Mouse (Mus musculus): ENCODE results near the gene Cln6. TPM values are rescaled to one million over a fixed set of nuclear protein-coding genes. Genes with fewer than 3 reads are reported as not detected.
A peak's percentile ranks its signal among the peaks of the same experiment; 100 is the strongest.

Cln6 gene
- total and polyA plus RNA-seq, 2 experiments from 2014 or later, result 9.5 to 31.7 TPM

DNA sequence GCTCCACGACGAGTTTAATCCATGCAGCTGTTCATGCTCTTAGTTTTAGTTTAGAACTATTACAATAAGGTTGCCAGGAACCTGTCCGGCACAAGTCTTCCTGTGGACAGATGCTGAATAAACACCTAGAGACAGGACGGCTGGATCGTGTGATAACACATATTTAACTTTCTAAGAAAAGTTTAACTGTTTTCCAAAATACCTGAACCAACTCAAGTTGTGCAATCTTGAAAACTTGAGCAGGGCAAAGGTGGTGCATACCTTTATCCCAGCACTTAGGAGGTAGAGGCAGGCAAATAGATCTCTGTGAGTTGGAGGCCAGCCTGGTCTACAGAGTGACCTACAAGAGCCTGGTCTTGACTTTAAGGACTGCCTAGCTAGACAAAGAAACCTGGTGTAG is 3.7 kb upstream of the Cln6 start:
- Histone ChIP-seq H3K9ac (replicated peaks; ENCODE audit: low read length) (no peak overlapping the region), H3K4me3 (ENCODE audit: low read length) (no peak overlapping the region), H3K4me1 (ENCODE audit: insufficient read depth, low read length) (no peaks in the 10 kb centered on the region), H3K9me3 (ENCODE audit: low read length) (no peaks in the 10 kb centered on the region), H3K27ac (no peak overlapping the region), H3K27me3 (ENCODE audit: insufficient read depth, low read length) (no peaks in the 10 kb centered on the region), H3K4me2 (ENCODE audit: low read depth, low read length) (no peak overlapping the region), H3K36me3 (ENCODE audit: insufficient read depth, low read length) (no peaks in the 10 kb centered on the region)
- ATAC-seq (no peak), DNase-seq (ENCODE audit: low spot score) (no peak)
- TF ChIP-seq CTCF (IDR thresholded peaks at IDR 0.05; ENCODE audit: low read depth), result no peak
- 85% methylated on average over 5 of the region's 5 CpGs for WGBS

- no peak overlapping the region for H3K9ac ChIP-seq (replicated peaks; ENCODE audit: low read length)
- no peak overlapping the region for H3K4me3 ChIP-seq (ENCODE audit: low read length)
- H3K27me3 ChIP-seq (ENCODE audit: insufficient read depth, low read length), result no peaks in the 10 kb centered on the region
- no peak for ATAC-seq
- H3K9me3 ChIP-seq (ENCODE audit: low read length), result no peaks in the 10 kb centered on the region
- peak; percentile 34; the same call in 1 of the 2 replicates for TF ChIP-seq CTCF (IDR thresholded peaks at IDR 0.05; ENCODE audit: low read depth)
- 55% methylated on average over 4 of the region's 4 CpGs for WGBS
- no peak overlapping the region for H3K4me2 ChIP-seq (ENCODE audit: low read depth, low read length)
- H3K27ac ChIP-seq, result no peak overlapping the region
- no peaks in the 10 kb centered on the region for H3K36me3 ChIP-seq (ENCODE audit: insufficient read depth, low read length)
- no peaks in the 10 kb centered on the region for H3K4me1 ChIP-seq (ENCODE audit: insufficient read depth, low read length)
- DNase-seq (ENCODE audit: low spot score), result no peak
These were observed 2.7 kb upstream of the Cln6 start for GRCm38 (mm10) chr9:62835705-62836446.

DNA sequence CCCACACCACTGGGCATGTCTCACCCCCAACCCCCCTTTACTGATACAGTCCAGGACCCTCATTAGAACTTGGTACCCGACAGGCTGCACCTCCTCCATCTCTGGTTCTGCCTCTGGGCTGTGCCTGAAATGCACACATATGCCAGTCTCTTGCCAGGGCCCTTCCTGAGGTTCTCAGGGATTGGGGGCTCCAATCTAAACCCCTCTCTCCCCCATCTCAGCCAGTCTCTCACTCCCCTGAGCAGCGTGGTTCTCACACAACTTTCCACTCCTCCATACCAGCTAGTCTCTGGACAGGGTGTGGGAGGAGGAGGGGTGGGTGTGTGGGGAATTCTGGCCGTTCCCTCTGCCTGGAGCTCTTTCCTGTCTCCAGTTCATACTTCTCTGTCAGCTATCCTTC is 974 bp upstream of the Cln6 start:
- Histone ChIP-seq H3K4me2 (ENCODE audit: low read depth, low read length) (no peak overlapping the region), H3K9ac (replicated peaks; ENCODE audit: low read length) (no peak overlapping the region), H3K4me3 (ENCODE audit: low read length) (no peak overlapping the region), H3K9me3 (ENCODE audit: low read length) (no peaks in the 10 kb centered on the region), H3K4me1 (ENCODE audit: insufficient read depth, low read length) (no peaks in the 10 kb centered on the region), H3K36me3 (ENCODE audit: insufficient read depth, low read length) (no peaks in the 10 kb centered on the region), H3K27ac (no peak overlapping the region), H3K27me3 (ENCODE audit: insufficient read depth, low read length) (no peaks in the 10 kb centered on the region)
- no peak for TF ChIP-seq CTCF (IDR thresholded peaks at IDR 0.05; ENCODE audit: low read depth)
- ATAC-seq (no peak), DNase-seq (ENCODE audit: low spot score) (no peak)
- WGBS, result 51% methylated on average over 3 of the region's 3 CpGs

DNA sequence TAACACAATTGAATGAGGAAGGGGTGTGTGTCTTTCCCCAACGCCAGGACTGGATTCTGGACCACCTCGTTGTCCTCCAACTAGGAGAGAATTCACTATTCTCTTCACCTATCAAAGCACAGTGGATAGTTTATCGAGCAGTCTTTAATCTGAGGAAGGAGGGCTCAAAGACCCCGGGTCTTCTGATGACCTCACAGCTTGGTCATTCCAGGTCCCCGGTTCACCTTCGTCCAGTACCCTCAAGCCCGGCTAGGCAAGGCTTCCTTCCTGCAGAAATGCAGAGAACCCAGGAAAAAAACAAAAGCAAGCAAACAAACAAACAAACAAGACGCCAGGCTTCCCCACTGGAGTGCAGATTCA is 459 bp upstream of the Cln6 start:
- 18% methylated on average over 8 of the region's 8 CpGs for WGBS
- H3K27ac ChIP-seq, result peak overlapping the region; percentile 83; the same call in 1 of the 2 replicates

GRCm38 (mm10) chr9:62839172-62839770 is 686 bp downstream of the Cln6 start:
- 16% methylated on average over 14 of the region's 14 CpGs for WGBS
- peak overlapping the region; percentile 78 for H3K9ac ChIP-seq (replicated peaks; ENCODE audit: low read length)
- peak overlapping the region; percentile 75 for H3K4me3 ChIP-seq (ENCODE audit: low read length)
- no peaks in the 10 kb centered on the region for H3K36me3 ChIP-seq (ENCODE audit: insufficient read depth, low read length)
- no peaks in the 10 kb centered on the region for H3K9me3 ChIP-seq (ENCODE audit: low read length)
- peak overlapping the region; percentile 83 for H3K27ac ChIP-seq
- DNase-seq (ENCODE audit: low spot score) (peak; percentile 53), ATAC-seq (peak; percentile 22)
- H3K4me2 ChIP-seq (ENCODE audit: low read depth, low read length), result peak overlapping the region; percentile 94
- H3K27me3 ChIP-seq (ENCODE audit: insufficient read depth, low read length), result no peaks in the 10 kb centered on the region
- no peak for TF ChIP-seq CTCF (IDR thresholded peaks at IDR 0.05; ENCODE audit: low read depth)
- H3K4me1 ChIP-seq (ENCODE audit: insufficient read depth, low read length), result no peaks in the 10 kb centered on the region

More for the DNA sequence above, 459 bp upstream of the Cln6 start:
- ATAC-seq, result peak; percentile 18; the same call in 1 of the 2 replicates
- H3K4me3 ChIP-seq (ENCODE audit: low read length), result peak overlapping the region; percentile 75
- no peak for DNase-seq (ENCODE audit: low spot score)
- TF ChIP-seq CTCF (IDR thresholded peaks at IDR 0.05; ENCODE audit: low read depth), result no peak
- peak overlapping the region; percentile 78; the same call in 1 of the 2 replicates for H3K9ac ChIP-seq (replicated peaks; ENCODE audit: low read length)
- H3K4me2 ChIP-seq (ENCODE audit: low read depth, low read length), result peak overlapping the region; percentile 94
- H3K4me1 ChIP-seq (ENCODE audit: insufficient read depth, low read length), result no peaks in the 10 kb centered on the region
- no peaks in the 10 kb centered on the region for H3K9me3 ChIP-seq (ENCODE audit: low read length)
- H3K36me3 ChIP-seq (ENCODE audit: insufficient read depth, low read length), result no peaks in the 10 kb centered on the region
- no peaks in the 10 kb centered on the region for H3K27me3 ChIP-seq (ENCODE audit: insufficient read depth, low read length)

DNA sequence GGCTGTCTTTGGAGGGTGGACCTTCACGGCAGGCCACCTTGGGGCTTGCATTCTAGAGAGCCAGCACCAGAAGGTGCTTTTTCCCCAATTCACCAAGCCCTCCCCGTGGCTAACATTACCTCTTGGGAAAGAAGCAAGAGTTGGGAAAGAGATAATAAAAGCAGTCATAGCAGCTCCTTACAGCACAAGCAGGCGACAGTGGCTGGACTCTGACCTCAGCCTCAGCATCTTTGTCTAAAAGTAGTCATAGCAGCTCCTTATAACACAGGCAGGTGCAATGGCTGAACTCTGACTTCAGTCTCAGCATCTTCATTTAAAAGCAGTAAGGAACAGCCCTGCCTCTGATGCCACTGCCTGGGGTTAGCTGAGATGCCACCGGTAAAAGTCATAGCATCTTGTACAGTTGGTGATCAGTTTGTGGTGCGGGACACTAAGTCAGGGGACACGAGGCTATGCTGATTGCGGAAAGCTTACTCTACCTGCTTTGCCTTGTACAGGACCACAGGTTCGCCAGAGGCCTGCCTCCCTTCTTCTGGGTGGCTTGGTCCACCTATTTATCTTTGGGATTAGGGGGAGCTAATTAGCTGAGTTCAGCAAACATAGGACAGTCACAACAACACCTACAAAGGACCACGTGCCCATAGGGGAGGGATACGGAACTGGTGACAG is 4.9 kb downstream of the Cln6 start:
- H3K27ac ChIP-seq, result no peak overlapping the region
- no peak overlapping the region for H3K4me3 ChIP-seq (ENCODE audit: low read length)
- TF ChIP-seq CTCF (IDR thresholded peaks at IDR 0.05; ENCODE audit: low read depth), result no peak
- 83% methylated on average over 10 of the region's 10 CpGs for WGBS
- H3K9me3 ChIP-seq (ENCODE audit: low read length), result no peaks in the 10 kb centered on the region
- DNase-seq (ENCODE audit: low spot score) (no peak), ATAC-seq (no peak)
- H3K27me3 ChIP-seq (ENCODE audit: insufficient read depth, low read length), result no peaks in the 10 kb centered on the region
- H3K4me2 ChIP-seq (ENCODE audit: low read depth, low read length), result no peak overlapping the region
- no peaks in the 10 kb centered on the region for H3K4me1 ChIP-seq (ENCODE audit: insufficient read depth, low read length)
- H3K36me3 ChIP-seq (ENCODE audit: insufficient read depth, low read length), result no peaks in the 10 kb centered on the region
- H3K9ac ChIP-seq (replicated peaks; ENCODE audit: low read length), result no peak overlapping the region

Measured in hindbrain, postnatal 0 days (tissue).